Mouse (Mus musculus) kidney, adult 2 months (tissue): Measurements from ENCODE around the gene Cpsf4l.

Source experiments
- CTCF ChIP-seq: fragments of 200-500 bp; conservative IDR thresholded peaks from 2 replicates; pipeline ENCODE4 v1.5.1; 2011; ENCODE audit warnings: low read depth, mild to moderate bottlenecking, control low read depth, low read length, moderate library complexity, mixed read lengths; ENCODE audit not compliant: insufficient read depth, insufficient read length
- POLR2A ChIP-seq: fragments of 200-500 bp; IDR thresholded peaks from one replicate; pipeline ENCODE4 v1.6.1; 2011; ENCODE audit warnings: low read depth, low read length, control low read depth

GRCm38 (mm10) chr11:113748797-113749521 is 39.1 kb upstream of the Cpsf4l start:
- no peak for TF ChIP-seq POLR2A
- TF ChIP-seq CTCF, result no peak
